Mouse (Mus musculus): ENCODE measurements around the gene Chkb.

The Chkb gene

DNA sequence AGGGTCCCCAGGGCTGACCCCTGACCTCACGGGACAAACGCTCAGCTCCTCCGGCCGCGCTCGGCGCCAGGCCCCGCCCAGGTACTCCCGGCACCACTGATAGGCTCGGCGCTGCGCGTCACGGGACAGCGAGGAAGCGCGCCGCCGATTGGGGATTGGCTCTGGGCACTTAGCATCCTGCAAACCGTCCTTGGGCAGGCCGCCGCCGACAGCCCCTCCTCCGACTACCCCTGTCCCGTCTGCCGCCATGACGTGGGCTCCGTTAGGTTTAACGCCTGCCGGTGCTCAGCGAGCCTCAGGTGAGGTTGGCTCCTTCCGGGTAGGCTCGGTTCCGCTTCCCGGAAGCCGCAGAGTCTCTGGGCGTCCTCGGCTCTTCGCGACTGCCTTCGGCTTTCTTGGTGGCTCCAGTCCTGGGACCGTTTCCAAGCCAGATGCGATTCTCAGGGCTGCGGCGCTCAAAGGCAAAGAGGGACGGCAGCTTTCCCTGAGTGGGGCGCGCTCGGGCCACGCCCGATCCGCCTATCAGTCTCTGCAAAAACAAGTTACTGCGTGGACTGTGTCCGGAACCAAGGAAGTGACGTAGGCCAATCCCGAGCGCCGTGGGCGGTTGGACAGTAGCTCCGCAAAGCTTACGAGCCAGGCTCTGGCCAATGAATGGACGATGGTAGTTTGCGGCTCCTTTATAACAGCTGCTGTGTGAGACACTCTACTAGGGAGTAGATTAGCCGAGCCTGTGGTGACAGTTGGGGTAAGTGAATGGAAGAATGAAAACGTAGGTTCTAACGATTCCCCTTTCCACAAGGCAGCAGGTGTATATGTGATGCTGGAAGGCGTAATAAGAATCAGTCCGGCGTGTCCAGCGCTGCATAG is at the start of gene Chkb, which contains the start of the genes C730034F03Rik and Gm44502:
Gene Chkb, minus strand, starts transcription at position 557 of the 870 bp plus-strand sequence.
Gene C730034F03Rik, plus strand, starts transcription at position 238 of the 870 bp plus-strand sequence.
Gene Gm44502, minus strand, starts transcription at position 345 of the 870 bp plus-strand sequence.
- DNase-seq (ENCODE audit: extremely low spot score): peak; percentile 90

DNA sequence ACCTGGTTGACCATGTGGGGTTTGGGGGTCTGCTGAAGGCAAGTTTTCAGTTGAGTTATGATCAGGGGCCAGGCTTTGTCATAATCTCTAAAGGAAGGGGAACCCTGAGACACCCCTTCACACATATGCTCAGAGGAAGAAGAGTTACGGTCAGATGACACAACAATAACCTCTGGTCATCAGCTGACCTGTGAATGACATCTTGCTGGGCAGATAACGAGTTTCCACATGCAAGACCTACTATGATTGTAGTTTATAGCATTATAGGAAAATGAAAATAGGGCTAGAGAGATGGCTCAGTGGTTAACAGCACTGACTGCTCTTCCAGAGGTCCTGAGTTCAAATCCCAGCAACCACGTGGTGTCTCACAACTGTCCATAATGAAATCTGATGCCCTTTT is 48.9 kb upstream of the Chkb start:
- no peak for DNase-seq (ENCODE audit: extremely low spot score)

DNA sequence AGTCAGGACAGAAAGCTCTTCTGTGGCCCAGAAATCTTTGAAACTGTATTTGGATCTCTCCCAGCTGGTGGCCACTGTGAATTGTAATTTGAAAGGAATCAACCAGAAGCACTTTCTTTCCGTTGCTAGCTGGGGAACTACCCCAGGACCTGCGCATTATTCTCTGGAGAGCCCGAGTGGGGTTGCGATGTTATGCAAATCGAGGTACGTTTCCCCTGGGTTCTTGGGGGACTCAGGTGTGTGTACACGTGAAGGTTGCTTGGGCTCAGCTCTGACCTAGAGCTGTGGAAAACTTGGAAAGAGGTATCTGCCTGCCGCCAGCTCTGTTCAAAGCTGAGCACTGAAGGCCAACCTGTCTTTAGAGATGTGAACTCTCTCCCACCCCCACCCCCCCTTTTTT is 48.1 kb upstream of the Chkb start:
- DNase-seq (ENCODE audit: extremely low spot score): no peak

GRCm38 (mm10) chr15:89477091-89477491 is 47.4 kb upstream of the Chkb start, which contains the start of gene Arsa:
Gene Arsa (minus strand): TSS chr15:89477425.
- DNase-seq (ENCODE audit: extremely low spot score): no peak

DNA sequence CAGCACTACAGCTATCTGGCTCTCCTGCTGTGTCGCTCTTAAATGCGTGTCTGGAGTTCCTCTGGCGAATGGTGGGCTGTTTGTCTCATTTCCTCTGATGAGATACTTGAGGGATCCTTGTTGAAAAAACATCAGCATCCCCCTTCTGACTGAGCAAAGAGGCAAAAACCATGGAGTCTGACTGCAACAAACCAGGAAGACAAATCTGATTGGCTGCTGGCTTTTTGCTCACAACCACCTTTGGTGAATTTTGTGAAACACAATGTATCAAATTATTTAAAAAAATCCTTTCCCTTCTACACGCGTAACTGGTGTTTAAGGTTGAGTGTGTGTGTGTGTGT is 46.7 kb upstream of the Chkb start:
- no peak for DNase-seq (ENCODE audit: extremely low spot score)

GRCm38 (mm10) chr15:89475611-89476474 is 46.1 kb upstream of the Chkb start:
- peak; percentile 92 for DNase-seq (ENCODE audit: extremely low spot score)

GRCm38 (mm10) chr15:89475293-89475600 is 45.5 kb upstream of the Chkb start:
- DNase-seq (ENCODE audit: extremely low spot score): no peak

DNA sequence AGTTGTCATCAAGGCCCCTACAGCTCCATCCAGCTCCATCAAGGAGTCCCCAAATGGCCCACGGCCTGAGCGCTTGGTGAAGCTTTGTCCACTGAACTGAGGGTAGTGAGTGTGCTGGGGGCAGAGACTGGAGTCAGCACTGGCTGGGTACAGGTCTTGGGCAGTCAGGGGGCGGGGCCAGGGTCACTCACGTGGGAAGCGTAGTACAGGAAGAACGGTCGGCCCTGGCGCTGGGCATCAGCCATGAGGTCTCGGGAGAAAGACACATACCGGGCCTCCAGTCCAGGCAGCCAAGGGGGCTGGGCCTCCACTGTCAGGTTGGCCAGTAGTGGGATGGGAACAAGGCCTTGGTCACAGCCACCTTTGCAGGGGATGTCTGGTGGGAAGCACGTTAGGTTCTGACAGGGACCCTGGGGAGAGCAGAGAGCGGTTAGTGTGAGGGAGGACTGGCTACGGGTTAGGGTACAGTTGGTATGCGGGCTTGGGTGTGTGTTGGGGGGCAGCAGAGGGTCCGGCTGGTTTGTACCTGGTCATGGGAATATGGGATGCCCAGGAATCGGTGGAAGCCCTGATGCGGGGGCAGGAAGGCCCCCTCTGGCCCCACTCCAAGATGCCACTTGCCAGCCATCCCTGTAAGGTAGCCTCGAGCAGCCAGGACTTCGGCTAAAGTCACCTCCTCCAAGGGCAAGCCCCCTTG is 45.0 kb upstream of the Chkb start:
- DNase-seq (ENCODE audit: extremely low spot score): no peak

GRCm38 (mm10) chr15:89473921-89474320 is 44.2 kb upstream of the Chkb start:
- DNase-seq (ENCODE audit: extremely low spot score): no peak

- no peak for DNase-seq (ENCODE audit: extremely low spot score)
Measured at GRCm38 (mm10) chr15:89473370-89473769, 43.7 kb upstream of the Chkb start.

DNA sequence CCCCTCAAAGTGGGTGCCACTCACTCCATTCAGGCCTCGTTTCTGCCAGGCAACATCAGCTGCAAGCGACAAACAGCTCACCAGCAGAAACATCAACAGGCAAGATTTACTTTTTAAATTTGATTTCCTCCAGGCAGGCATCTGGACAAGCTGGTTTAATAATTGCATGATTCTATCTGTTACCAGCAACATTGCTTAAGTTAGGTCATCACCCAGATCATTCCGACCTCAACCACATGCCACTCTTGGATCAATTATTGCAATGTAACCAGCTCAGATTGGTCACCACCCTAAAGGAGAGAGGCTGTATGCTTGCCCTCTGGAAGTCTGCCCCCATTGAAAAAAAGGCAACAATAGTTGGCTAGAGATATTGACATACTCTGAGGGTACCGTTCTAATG is 41.8 kb upstream of the Chkb start:
- no peak for DNase-seq (ENCODE audit: extremely low spot score)

DNA sequence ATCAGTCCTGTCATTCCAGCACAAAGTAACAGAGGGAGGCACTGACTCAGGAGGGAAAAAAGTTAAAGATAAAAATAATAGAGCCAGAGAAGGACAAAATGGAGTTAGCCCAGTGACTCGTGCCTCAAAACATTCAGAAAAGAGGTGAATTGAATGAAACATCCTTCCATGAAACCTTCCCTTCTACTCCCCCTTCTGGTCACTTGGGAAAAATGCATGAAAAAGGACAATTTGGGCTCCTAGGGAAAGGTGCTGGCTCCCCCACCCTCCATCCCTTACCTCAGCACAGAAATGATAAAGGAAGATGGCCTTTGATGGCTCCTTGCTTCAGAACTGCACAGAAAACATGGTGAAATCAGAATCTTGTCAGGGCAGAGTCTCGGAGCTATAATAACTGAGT is 38.9 kb upstream of the Chkb start:
- no peak for DNase-seq (ENCODE audit: extremely low spot score)

- no peak for DNase-seq (ENCODE audit: extremely low spot score)
Measured at GRCm38 (mm10) chr15:89465052-89465451, 35.3 kb upstream of the Chkb start.

DNA sequence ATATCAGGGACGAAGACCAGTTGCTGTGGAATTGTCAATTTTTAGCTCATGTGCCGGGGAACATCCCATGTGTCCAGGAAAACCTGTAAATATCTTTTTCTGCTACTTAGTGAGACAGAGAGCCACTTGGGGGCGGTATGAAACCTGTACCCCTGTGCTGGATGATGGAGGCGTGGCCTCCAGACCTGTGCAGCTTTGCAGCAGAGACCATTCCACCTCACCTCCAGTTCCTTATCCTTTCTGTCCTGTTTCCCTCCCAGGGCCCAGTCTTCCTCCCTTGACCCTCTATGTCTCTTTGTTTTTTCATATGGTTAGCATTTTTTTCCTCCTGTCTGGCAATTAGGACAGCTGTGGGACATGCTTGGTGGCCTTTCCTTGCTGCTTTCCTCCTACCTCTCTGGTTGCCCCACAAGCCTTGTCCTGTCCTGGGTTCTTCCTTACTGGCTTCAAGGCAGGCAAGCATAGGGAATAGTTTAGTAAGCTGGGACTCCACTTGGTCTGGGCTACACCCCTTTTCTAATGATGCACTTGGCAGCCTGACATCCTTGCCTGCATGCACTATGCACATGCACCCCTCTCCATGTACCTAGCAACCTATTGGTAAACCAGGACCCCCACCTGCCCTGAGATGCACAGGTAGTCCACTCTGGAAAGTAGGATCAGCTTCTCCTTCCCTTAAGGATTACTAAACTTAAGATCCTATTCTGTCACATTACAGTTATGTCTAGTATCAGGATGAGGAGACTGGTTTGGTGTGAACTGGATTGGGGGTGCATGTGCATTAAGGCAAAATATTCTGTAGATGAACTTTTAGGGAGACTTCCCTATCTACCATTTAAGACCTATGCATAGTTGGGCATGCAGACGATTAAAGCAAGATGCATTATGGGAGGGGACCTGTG is 33.9 kb upstream of the Chkb start:
- no peak for DNase-seq (ENCODE audit: extremely low spot score)

DNA sequence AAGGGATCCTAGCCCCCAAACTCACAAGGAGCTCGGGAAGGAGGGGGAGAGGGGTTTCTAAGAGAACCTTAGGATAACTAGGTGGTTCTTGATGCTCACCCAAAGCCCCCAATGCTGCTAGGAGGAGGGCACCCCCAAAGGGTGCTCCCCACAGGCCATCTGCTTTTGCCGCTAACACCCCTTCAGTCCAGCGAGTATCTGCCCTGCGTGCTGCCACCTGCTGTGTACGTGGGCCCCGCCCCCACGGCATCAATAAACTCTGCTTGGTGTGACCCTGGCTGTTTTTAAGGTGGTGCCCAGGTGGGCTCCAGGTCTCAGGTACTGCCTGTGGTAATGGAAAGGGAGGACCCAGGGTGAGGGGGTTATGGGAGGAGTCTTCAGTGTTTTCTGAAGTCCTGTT is 32.5 kb upstream of the Chkb start:
- DNase-seq (ENCODE audit: extremely low spot score): no peak

DNA sequence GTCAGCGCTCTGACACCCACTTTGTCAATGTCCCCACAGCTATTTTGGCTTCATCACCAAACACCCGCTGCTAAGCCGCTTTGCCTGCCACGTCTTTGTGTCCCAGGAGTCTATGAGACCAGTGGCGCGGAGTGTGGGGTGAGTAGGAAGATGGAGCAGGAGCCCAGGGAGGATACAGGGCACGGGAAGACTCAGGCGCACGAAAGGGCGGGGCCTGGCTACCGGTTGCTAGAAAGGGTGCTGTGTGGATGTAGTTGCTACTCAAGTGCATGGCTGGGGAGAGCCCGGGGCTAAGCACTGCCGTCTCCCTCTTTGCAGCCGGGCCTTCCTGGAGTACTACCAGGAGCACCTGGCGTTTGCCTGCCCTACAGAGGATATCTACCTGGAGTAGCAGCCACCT is 31.6 kb upstream of the Chkb start:
- DNase-seq (ENCODE audit: extremely low spot score): no peak

DNA sequence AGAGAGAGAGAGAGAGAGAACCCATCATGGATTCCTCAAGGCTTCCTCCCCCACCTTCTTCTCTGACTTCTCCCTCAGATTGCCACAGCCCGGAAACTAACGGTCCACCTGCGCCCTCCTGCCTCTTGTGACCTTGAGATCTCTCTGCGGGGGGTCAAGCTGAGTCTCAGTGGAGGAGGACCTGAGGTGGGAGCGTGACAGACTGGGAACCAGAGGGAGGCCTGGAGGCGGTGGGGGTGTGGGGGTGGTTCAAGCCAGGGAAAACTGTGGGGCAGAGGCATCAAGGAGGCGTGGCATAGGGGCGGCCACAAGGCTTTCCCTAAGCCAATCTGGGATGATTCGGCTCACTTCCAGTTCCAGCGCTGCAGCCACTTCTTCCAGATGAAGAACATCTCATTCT is 30.6 kb upstream of the Chkb start:
- no peak for DNase-seq (ENCODE audit: extremely low spot score)

DNA sequence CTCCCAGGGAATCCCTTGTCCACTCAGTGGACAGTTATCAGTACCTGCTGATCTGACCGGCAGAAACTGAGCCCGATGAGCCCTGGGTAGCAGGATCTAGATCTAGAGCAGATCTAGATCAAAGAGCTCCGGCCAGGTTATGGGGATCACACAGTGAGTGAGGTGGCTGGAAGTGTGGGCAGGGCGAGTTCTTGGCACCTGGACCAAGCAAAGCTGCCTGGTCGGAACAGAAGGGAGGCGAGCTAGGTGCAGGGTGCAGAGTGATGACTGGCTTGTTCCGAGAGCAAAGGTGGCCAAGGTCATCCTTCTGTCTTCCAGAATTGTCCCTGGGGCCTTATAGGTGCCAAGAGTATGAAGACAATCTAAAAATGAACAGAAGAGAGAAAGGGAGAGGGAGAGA is 30.1 kb upstream of the Chkb start:
- DNase-seq (ENCODE audit: extremely low spot score): no peak

- no peak for DNase-seq (ENCODE audit: extremely low spot score)
Measured at GRCm38 (mm10) chr15:89458942-89459341, 29.2 kb upstream of the Chkb start.

DNA sequence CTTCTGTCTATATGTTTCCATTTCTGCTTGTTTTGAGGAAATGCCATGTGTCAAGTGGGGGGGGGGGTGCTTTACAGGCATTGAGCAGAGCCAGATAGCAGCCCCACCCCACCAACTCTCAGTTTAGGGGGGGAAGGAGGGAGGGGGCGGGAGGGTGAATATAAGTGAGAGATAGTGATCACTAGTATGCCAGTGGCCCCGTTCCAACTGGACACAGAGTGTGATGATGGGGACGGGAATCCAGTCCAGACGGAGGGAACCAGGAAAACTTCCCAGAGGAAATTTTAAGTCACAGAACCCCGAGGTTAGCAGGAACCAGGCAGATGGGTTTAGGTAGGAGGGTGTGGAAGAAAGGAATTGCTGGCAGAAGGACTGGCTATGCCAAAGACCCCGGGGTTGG is 25.9 kb upstream of the Chkb start:
- no peak for DNase-seq (ENCODE audit: extremely low spot score)

DNA sequence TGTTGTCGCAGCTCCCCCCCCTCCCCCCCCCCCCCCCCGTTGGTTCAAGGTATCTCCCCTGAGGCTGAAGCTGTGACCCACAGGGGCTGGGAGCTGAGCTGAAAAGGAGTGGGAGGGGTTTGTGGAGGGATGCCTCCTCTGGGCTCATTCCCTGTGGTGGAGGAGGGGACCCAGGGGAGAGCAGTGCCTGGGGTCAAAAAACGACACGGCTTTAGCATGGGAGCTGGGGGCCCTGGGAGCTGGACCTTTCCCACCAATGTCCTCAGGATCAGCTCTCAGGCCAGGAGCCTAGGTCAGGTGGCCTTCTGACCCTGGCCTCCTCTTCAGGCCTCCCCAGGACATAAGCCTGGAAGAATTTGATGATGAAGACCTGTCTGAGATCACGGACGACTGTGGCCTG is 25.1 kb upstream of the Chkb start:
- DNase-seq (ENCODE audit: extremely low spot score): no peak

Data from embryo, embryonic 9.5 days (tissue).